Mouse (Mus musculus) inflammation-experienced regulatory T-cells, adult 6 months (primary cell): ENCODE data around the gene Fam72a. TPM values are rescaled to one million over a fixed set of nuclear protein-coding genes. Genes with fewer than 3 reads are reported as not detected.
"Not testable (repeated sequence)": the region's sequence is repeated elsewhere in the genome, so short reads cannot be mapped to it uniquely, and the experiment has no call there.

ENCODE experiments used
- ATAC-seq: one replicate; pipeline ENCODE4 v1.8.0; 2017
- polyA plus RNA-seq, 3 experiments: library from polyadenylated mRNA; unstranded; fragments of 100-300 nt; shearing (Covaris generic); gene quantifications; one replicate each; pipeline ENCODE4 v1.2.1; 2017

The Fam72a gene
- polyA plus RNA-seq, 3 experiments from 2014 or later = 0.59 to 1.4 (median 0.66) TPM

DNA sequence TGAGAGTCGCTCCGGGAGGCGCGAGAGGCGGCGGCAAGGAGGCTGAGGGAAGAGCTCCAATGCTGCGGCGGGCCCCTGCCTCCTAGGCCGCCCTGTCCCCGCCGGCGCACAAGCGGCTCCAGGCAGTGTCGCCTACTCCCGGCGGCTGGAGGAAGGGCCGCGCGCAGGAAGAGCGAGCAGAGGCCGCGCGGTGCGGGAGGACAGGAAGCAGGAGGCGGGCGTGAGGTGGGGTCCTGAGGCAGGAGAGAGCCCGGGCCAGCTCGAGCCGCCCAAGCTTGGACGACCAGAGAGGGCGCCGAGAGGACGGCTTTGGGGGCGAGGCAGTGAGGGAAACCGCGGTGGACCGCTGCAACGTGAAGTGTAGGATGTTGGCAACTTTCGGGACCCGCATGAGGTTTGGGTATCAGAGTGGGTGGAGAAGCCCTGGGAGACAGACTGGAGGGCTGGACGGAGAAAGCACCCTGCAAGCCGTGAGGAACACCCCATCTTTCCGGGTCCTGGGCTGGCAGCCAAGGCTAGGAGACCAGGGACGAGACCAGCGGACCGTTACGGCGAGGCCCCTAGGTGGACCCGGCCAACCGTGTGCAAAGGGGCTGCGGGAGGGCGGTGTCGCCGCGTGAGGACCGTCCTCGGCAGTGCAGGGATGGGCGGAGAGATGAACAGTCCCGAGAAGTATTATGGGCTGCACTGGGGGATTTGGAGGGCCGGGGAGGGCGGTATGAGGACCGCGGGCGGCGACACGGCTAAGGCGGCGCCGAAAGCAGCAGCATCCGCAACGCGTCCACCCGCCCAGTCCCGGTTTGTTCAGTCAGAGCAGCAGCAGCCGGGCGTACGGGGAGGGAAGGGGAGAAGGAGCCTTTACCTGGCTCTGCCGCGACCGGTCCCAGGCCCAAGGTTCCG lies 1.1 kb upstream of the Fam72a start:
- ATAC-seq = peak; percentile 24

DNA sequence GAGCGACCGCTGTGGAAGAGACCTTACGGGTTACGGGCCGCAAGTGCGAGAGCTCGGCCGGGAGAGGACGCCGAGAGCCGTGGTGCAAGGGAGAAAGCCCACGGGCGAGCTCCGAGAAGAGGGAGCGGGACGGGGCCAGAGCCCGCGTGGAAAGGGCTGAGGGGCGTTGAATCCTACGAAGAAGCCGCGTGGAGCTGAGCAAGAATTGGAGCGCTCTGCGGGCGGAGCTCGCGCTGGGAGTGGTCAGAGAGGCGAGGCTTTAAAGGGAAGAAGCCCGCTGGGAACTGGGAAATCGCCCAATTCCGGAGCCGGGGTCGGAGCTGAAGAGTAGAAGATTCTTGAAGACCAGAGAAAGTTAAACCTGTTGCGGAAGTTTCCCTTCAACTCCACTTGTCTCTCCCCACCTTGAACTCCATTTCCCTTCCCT lies 391 bp downstream of the Fam72a start:
- no peak for ATAC-seq

GRCm38 (mm10) chr1:131528561-131529166 lies 961 bp downstream of the Fam72a start:
- ATAC-seq = no peak

- ATAC-seq = no peak
Measured at GRCm38 (mm10) chr1:131539771-131540170, 12.1 kb downstream of the Fam72a start.

- ATAC-seq = no peak
Measured at GRCm38 (mm10) chr1:131540795-131541194, 13.1 kb downstream of the Fam72a start.

DNA sequence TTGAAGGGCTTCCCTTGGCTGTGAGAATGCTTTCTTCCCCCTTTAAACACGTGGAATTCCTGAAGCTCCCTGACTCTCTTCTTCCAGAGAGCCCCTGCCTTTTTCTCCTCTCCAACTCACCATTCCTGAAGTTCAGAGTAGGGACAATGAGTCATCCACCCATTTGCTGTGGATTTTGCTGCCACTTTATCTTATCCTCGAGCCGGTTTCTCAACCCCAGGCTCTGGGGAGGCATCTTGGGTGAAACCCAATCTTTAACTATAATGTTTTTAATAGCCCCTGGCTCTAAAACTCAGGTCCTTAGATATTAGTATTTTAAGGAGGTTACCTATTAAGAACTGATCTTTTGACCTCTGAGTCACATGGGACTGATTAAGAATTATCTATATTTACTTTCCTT lies 13.7 kb downstream of the Fam72a start:
- no peak for ATAC-seq

- no peak for ATAC-seq
Measured at GRCm38 (mm10) chr1:131541903-131542302, 14.2 kb downstream of the Fam72a start.

DNA sequence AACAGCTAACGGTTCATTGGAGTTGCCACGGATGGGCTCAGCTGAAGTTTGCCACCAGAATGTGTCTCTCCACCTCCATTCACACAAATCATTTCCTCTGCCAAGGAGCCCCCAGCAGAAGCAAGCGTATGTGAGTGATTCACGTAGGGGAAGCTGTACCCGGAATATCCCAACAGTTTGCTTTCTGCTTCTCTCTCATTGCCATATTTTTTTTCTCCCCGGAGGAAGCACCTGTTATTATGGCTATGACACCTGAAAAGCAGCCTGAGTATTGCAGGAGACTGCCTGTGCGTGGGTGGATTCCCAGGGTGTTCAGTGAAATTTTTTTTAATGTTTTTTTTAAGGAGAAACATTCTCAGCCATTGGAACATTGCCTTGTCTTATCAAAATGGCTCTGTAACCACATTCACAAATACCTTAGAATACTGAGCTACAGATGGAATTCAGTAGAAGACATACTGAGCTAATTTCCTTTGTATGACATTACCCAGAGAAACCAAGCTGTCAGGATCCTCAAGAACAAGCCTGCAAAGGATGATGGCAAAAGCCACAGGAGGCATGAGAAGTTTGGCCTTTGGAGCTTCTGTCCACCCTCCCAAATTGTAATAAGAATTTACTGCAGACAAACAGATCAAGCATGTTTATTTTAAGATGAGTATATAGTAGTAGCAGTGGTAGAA lies 16.3 kb downstream of the Fam72a start:
- no peak for ATAC-seq

- no peak for ATAC-seq
Measured at GRCm38 (mm10) chr1:131546798-131547690, 19.3 kb downstream of the Fam72a start.

GRCm38 (mm10) chr1:131548494-131549365 lies 21.0 kb downstream of the Fam72a start:
- no peak for ATAC-seq

- no peak for ATAC-seq
Measured at GRCm38 (mm10) chr1:131551956-131552355, 24.3 kb downstream of the Fam72a start.

GRCm38 (mm10) chr1:131553428-131553827 lies 25.7 kb downstream of the Fam72a start:
- no peak for ATAC-seq

DNA sequence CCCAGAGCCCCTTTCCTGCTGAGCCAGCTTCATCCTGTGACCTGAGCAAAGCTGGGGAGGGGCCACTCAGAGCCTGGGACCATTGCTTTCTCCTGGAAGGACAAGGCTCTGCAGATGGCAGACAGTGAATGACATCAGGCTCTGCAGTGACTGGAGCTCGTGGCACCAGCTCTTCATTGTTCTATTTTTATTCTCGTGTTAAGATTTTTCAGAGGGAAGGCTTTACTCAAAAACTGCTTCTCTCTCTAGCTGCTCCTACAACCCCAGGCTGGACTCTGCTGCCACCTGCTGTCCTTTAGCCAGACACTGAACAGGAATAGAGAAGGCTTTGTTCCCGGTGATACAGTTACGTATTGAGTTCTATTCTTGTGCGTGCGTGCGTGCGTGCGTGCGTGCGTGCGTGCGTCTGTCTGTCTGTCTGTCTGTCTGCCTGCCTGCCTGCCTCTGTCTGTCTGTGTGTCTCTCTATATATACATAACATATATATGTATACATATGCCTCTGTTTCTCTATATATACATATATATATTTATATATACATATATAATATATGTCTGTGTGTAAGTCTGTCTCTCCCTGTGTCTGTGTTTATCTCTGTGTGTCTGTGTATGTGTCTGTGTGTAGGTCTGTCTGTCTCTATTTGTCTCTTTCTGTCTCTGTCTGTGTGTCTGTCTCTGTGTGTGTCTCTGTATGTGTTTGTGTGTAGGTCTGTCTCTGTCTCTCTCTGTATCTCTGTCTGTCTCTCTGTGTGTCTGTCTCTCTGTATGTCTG lies 27.5 kb downstream of the Fam72a start:
- peak; percentile 97 for ATAC-seq

DNA sequence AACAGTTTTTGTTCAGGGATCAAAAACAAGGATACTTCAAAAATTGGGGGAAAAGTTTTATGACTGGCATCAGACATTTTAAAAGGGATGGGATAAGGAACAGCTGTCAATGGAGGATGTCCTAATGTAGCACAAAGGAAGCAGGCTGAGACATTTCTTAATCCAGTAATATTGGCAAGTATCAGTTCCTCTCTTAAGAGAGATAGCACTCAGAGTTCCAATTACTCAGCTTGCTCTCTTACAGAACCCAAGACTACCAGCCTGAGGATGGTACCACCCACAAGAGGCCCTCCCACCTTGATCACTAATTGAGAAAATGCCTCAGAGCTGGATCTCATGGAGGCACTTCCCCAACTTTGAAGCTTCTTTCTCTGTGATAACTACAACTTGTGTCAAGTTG lies 32.8 kb downstream of the Fam72a start:
- ATAC-seq = no peak

GRCm38 (mm10) chr1:131562081-131562480 lies 34.4 kb downstream of the Fam72a start:
- ATAC-seq = no peak

- ATAC-seq = not testable (repeated sequence)
Measured at GRCm38 (mm10) chr1:131566056-131566455, 38.4 kb downstream of the Fam72a start.

GRCm38 (mm10) chr1:131569721-131570120 lies 42.0 kb downstream of the Fam72a start:
- ATAC-seq = no peak

DNA sequence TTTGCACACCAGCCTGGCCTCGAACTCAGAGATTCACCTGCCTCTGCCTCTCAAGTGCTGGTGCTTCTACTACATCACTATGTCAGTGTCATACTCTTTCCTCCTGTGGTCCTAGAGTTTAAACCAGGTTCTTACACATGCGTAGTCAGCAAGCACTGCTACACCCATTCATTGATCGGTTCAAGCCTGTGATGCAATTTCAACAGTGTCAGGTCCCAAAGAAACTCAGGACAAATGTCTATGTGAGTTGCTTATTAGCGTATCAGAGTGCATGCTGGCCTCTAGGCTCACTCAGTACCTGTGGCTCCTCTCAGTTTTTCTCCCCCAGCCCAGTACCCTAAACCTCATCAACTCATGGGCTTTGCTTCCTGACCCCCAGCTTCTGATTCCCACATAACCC lies 42.7 kb downstream of the Fam72a start:
- no peak for ATAC-seq

DNA sequence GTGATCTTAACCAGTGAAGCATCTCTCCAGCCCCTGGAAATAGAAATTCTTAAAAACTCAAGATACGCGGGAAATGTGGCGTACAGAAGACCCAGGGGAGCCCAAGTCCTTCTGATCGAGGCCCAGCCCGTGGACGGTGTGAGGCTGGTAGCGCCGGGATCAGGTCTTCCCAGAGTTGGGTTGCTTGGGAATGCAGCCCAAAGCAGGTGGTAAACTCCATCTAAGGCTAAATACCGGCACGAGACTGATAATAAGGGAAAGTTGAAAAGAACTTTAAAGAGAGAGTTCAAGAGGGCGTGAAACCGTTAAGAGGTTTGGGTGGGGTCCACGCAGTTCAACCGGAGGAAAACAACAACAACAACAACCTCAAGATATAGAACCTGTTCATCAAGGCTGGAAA lies 46.0 kb downstream of the Fam72a start:
- peak; percentile 65 for ATAC-seq

DNA sequence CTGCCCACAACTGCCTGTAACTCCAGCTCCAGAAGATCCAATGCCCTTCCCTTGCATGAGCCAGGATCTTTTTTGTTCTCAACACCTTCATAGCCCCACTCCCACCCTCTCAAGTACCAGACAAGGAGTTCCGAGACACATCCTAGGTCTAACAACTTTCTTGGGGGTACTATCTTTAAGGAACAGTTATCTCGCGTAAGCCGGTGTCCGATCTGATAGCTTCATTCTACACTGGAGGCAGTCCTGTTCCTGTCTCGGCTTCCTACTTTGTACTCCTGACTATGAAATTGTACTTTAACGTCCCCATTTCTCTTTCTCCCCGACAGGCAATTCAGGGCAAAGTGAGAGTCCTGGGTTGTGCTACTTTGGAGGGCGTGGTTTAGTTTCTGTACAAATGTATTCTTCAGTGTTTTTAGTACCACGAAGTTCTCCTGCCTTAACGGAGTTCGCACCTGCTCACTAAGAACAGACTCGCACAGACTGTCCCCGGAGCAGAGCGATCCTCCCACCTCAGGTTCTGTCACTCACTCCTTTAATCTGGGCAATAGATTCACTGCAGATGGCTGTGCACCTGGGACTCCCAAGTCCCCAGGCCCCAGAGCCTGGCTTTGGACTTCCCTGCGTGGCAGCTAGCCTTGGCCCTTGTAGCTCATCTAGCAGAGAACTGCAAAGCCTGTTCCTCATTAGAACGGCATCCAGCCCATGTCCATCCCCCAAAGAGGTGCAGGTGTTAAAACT lies 51.4 kb downstream of the Fam72a start:
- no peak for ATAC-seq
